Mouse (Mus musculus): Measurements from ENCODE around the gene B3gnt7.

DNA sequence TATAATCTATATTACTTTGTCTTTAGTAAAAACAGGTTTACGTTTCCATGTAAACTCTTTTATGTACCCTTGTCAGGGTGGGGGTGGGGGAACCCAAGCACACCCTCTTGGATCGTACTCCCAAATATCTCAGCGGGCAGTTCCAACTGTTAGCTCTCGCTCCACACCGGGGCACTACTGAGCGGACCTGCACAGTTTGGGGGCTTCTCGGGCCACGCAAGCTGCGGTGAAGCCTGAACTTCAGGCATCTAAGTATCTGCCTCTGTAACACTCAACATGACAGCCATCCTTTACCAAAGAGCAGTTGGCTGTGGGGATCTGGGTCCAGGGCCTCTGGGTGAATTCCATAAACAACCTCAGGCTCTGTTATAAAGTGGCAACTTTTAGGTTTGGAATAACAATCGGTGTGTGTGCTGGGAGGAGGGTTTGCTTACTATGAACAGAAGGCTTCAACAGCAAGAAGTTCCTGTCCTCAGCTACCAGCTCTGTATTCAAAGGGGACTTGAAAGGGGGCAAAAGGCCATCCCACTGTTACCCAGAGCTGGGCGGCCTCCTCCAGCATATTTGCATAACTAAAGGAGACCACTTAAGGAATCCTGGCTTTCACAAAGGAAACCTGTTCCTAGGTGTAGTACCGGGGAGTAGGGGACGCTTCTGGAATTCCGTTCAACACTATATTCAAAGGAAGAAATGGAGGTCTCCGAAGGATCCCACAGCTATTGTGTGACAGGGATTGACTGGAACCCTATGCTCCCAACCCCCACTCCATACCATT, 8.1 kb downstream of the B3gnt7 start:
- TF ChIP-seq CTCF (IDR thresholded peaks at IDR 0.05; ENCODE audit: low read depth) (no peak), EP300 (IDR thresholded peaks at IDR 0.05; ENCODE audit: low read depth) (no peak)

Data from liver, embryonic 14.5 days (tissue).